Mouse (Mus musculus): ENCODE results near the gene Neb. TPM values are rescaled to one million over a fixed set of nuclear protein-coding genes. Genes with fewer than 3 reads are reported as not detected.

Gene Neb
- polyA plus RNA-seq, 1 experiment from 2014 or later = 0.06 TPM

- Histone ChIP-seq H3K4me1 (no peaks in the 10 kb centered on the region), H3K9me3 (replicated peaks) (no peaks in the 10 kb centered on the region), H3K4me3 (no peak overlapping the region), H3K27ac (replicated peaks) (no peak overlapping the region), H3K27me3 (ENCODE audit: low read depth, poor library complexity, severe bottlenecking) (no peaks in the 10 kb centered on the region), H3K36me3 (no peaks in the 10 kb centered on the region)
- no peak for DNase-seq (ENCODE audit: low spot score)
- WGBS = 48% methylated on average over 1 of the region's 1 CpGs
These were observed 106.1 kb downstream of the Neb start for GRCm38 (mm10) chr2:52272146-52272545.

- no peak overlapping the region for H3K4me3 ChIP-seq
- no peak overlapping the region for H3K27ac ChIP-seq (replicated peaks)
- no peak for DNase-seq (ENCODE audit: low spot score)
- no peaks in the 10 kb centered on the region for H3K36me3 ChIP-seq
- H3K9me3 ChIP-seq (replicated peaks) = no peaks in the 10 kb centered on the region
- H3K27me3 ChIP-seq (ENCODE audit: low read depth, poor library complexity, severe bottlenecking) = no peaks in the 10 kb centered on the region
- H3K4me1 ChIP-seq = no peaks in the 10 kb centered on the region
- WGBS = 94% methylated on average over 8 of the region's 8 CpGs
These were observed 107.4 kb downstream of the Neb start for GRCm38 (mm10) chr2:52270911-52271310.

- H3K36me3 ChIP-seq = no peaks in the 10 kb centered on the region
- no peak overlapping the region for H3K4me3 ChIP-seq
- H3K9me3 ChIP-seq (replicated peaks) = no peaks in the 10 kb centered on the region
- H3K4me1 ChIP-seq = no peaks in the 10 kb centered on the region
- no peak for DNase-seq (ENCODE audit: low spot score)
- no peaks in the 10 kb centered on the region for H3K27me3 ChIP-seq (ENCODE audit: low read depth, poor library complexity, severe bottlenecking)
- no peak overlapping the region for H3K27ac ChIP-seq (replicated peaks)
- WGBS = 51% methylated on average over 2 of the region's 2 CpGs
These were observed 116.1 kb downstream of the Neb start for GRCm38 (mm10) chr2:52262149-52262548.

GRCm38 (mm10) chr2:52252037-52252436 is 126.2 kb downstream of the Neb start:
- H3K9me3 ChIP-seq (replicated peaks) = no peaks in the 10 kb centered on the region
- no peaks in the 10 kb centered on the region for H3K4me1 ChIP-seq
- H3K36me3 ChIP-seq = no peaks in the 10 kb centered on the region
- no peak overlapping the region for H3K4me3 ChIP-seq
- no peak for DNase-seq (ENCODE audit: low spot score)
- no peak overlapping the region for H3K27ac ChIP-seq (replicated peaks)
- no peaks in the 10 kb centered on the region for H3K27me3 ChIP-seq (ENCODE audit: low read depth, poor library complexity, severe bottlenecking)
- WGBS = 73% methylated on average over 1 of the region's 1 CpGs

GRCm38 (mm10) chr2:52248316-52248826 is 129.9 kb downstream of the Neb start:
- H3K4me1 ChIP-seq = no peaks in the 10 kb centered on the region
- no peak for DNase-seq (ENCODE audit: low spot score)
- WGBS = 90% methylated on average over 9 of the region's 9 CpGs
- no peak overlapping the region for H3K27ac ChIP-seq (replicated peaks)
- no peaks in the 10 kb centered on the region for H3K36me3 ChIP-seq
- H3K9me3 ChIP-seq (replicated peaks) = no peaks in the 10 kb centered on the region
- no peaks in the 10 kb centered on the region for H3K27me3 ChIP-seq (ENCODE audit: low read depth, poor library complexity, severe bottlenecking)
- no peak overlapping the region for H3K4me3 ChIP-seq

GRCm38 (mm10) chr2:52245091-52245490 is 133.2 kb downstream of the Neb start:
- no peaks in the 10 kb centered on the region for H3K4me1 ChIP-seq
- H3K27me3 ChIP-seq (ENCODE audit: low read depth, poor library complexity, severe bottlenecking) = no peaks in the 10 kb centered on the region
- no peaks in the 10 kb centered on the region for H3K9me3 ChIP-seq (replicated peaks)
- no peaks in the 10 kb centered on the region for H3K36me3 ChIP-seq
- H3K27ac ChIP-seq (replicated peaks) = no peak overlapping the region
- H3K4me3 ChIP-seq = no peak overlapping the region
- 91% methylated on average over 5 of the region's 5 CpGs for WGBS
- DNase-seq (ENCODE audit: low spot score) = no peak

GRCm38 (mm10) chr2:52242691-52243090 is 135.6 kb downstream of the Neb start:
- H3K4me1 ChIP-seq = no peaks in the 10 kb centered on the region
- no peaks in the 10 kb centered on the region for H3K27me3 ChIP-seq (ENCODE audit: low read depth, poor library complexity, severe bottlenecking)
- H3K4me3 ChIP-seq = no peak overlapping the region
- no peaks in the 10 kb centered on the region for H3K36me3 ChIP-seq
- H3K9me3 ChIP-seq (replicated peaks) = no peaks in the 10 kb centered on the region
- DNase-seq (ENCODE audit: low spot score) = no peak
- no peak overlapping the region for H3K27ac ChIP-seq (replicated peaks)
- 84% methylated on average over 1 of the region's 1 CpGs for WGBS

GRCm38 (mm10) chr2:52237892-52238291 is 140.4 kb downstream of the Neb start:
- no peaks in the 10 kb centered on the region for H3K36me3 ChIP-seq
- DNase-seq (ENCODE audit: low spot score) = no peak
- no peaks in the 10 kb centered on the region for H3K9me3 ChIP-seq (replicated peaks)
- no peaks in the 10 kb centered on the region for H3K27me3 ChIP-seq (ENCODE audit: low read depth, poor library complexity, severe bottlenecking)
- H3K4me1 ChIP-seq = no peaks in the 10 kb centered on the region
- 79% methylated on average over 5 of the region's 5 CpGs for WGBS
- no peak overlapping the region for H3K4me3 ChIP-seq
- H3K27ac ChIP-seq (replicated peaks) = no peak overlapping the region

- DNase-seq (ENCODE audit: low spot score) = no peak
- Histone ChIP-seq H3K4me1 (no peaks in the 10 kb centered on the region), H3K4me3 (no peak overlapping the region), H3K27ac (replicated peaks) (no peak overlapping the region), H3K27me3 (ENCODE audit: low read depth, poor library complexity, severe bottlenecking) (no peaks in the 10 kb centered on the region), H3K36me3 (no peaks in the 10 kb centered on the region), H3K9me3 (replicated peaks) (no peaks in the 10 kb centered on the region)
- WGBS = 76% methylated on average over 3 of the region's 3 CpGs
These were observed 150.7 kb downstream of the Neb start for GRCm38 (mm10) chr2:52227584-52227983.

GRCm38 (mm10) chr2:52224366-52224765 is 153.9 kb downstream of the Neb start:
- Histone ChIP-seq H3K27ac (replicated peaks) (no peak overlapping the region), H3K4me1 (no peaks in the 10 kb centered on the region), H3K4me3 (no peak overlapping the region), H3K36me3 (no peaks in the 10 kb centered on the region), H3K27me3 (ENCODE audit: low read depth, poor library complexity, severe bottlenecking) (no peaks in the 10 kb centered on the region), H3K9me3 (replicated peaks) (no peaks in the 10 kb centered on the region)
- no peak for DNase-seq (ENCODE audit: low spot score)
- WGBS = 74% methylated on average over 5 of the region's 5 CpGs

- WGBS = 55% methylated on average over 8 of the region's 8 CpGs
- Histone ChIP-seq H3K27ac (replicated peaks) (no peak overlapping the region), H3K4me1 (no peaks in the 10 kb centered on the region), H3K36me3 (no peaks in the 10 kb centered on the region), H3K27me3 (ENCODE audit: low read depth, poor library complexity, severe bottlenecking) (no peaks in the 10 kb centered on the region), H3K4me3 (no peak overlapping the region), H3K9me3 (replicated peaks) (no peaks in the 10 kb centered on the region)
- no peak for DNase-seq (ENCODE audit: low spot score)
These were observed 158.2 kb downstream of the Neb start for GRCm38 (mm10) chr2:52220074-52220473.

- Histone ChIP-seq H3K4me1 (no peaks in the 10 kb centered on the region), H3K27ac (replicated peaks) (no peak overlapping the region), H3K9me3 (replicated peaks) (no peaks in the 10 kb centered on the region), H3K27me3 (ENCODE audit: low read depth, poor library complexity, severe bottlenecking) (no peaks in the 10 kb centered on the region), H3K4me3 (no peak overlapping the region), H3K36me3 (no peaks in the 10 kb centered on the region)
- DNase-seq (ENCODE audit: low spot score) = no peak
- WGBS = 94% methylated on average over 8 of the region's 8 CpGs
These were observed 162.3 kb downstream of the Neb start for GRCm38 (mm10) chr2:52215945-52216344.

GRCm38 (mm10) chr2:52212561-52212961 is 165.7 kb downstream of the Neb start:
- Histone ChIP-seq H3K36me3 (no peaks in the 10 kb centered on the region), H3K27ac (replicated peaks) (no peak overlapping the region), H3K4me3 (no peak overlapping the region), H3K27me3 (ENCODE audit: low read depth, poor library complexity, severe bottlenecking) (no peaks in the 10 kb centered on the region), H3K9me3 (replicated peaks) (no peaks in the 10 kb centered on the region), H3K4me1 (no peaks in the 10 kb centered on the region)
- DNase-seq (ENCODE audit: low spot score) = no peak
- 93% methylated on average over 11 of the region's 11 CpGs for WGBS

- DNase-seq (ENCODE audit: low spot score) = peak; percentile 18
- H3K27ac ChIP-seq (replicated peaks) = no peak overlapping the region
These were observed 166.8 kb downstream of the Neb start for GRCm38 (mm10) chr2:52211358-52211899.

More at GRCm38 (mm10) chr2:52211358-52211899, 166.8 kb downstream of the Neb start:
- H3K4me3 ChIP-seq = no peak overlapping the region
- H3K36me3 ChIP-seq = no peaks in the 10 kb centered on the region
- H3K4me1 ChIP-seq = no peaks in the 10 kb centered on the region
- H3K27me3 ChIP-seq (ENCODE audit: low read depth, poor library complexity, severe bottlenecking) = no peaks in the 10 kb centered on the region
- H3K9me3 ChIP-seq (replicated peaks) = no peaks in the 10 kb centered on the region
- 74% methylated on average over 5 of the region's 5 CpGs for WGBS

Measured in midbrain, embryonic 10.5 days (tissue).